Mouse (Mus musculus): Measurements from ENCODE around the gene Dennd2c. TPM values are rescaled to one million over a fixed set of nuclear protein-coding genes. Genes with fewer than 3 reads are reported as not detected.
A peak's percentile ranks its signal among the peaks of the same experiment; 100 is the strongest.

Gene Dennd2c
- polyA plus RNA-seq, 1 experiment from 2014 or later: 5.6 TPM

- H3K27me3 ChIP-seq (ENCODE audit: control insufficient read depth, insufficient read depth, low read length): no peaks in the 10 kb centered on the region
- H3K9ac ChIP-seq (ENCODE audit: low read length): no peak overlapping the region
- ATAC-seq (ENCODE audit: low FRiP score, low TSS enrichment): peak; percentile 77; the same call in 1 of the 2 replicates
- H3K27ac ChIP-seq (replicated peaks): no peak overlapping the region
- TF ChIP-seq CTCF (IDR thresholded peaks at IDR 0.05; ENCODE audit: low read depth) (no peak), EP300 (optimal IDR thresholded peaks at IDR 0.05) (no peak)
- H3K4me3 ChIP-seq (ENCODE audit: low read depth, low read length): no peak overlapping the region
- 34% methylated on average over 3 of the region's 3 CpGs for WGBS
- DNase-seq (ENCODE audit: low spot score): peak; percentile 53
- H3K36me3 ChIP-seq (ENCODE audit: control insufficient read depth, insufficient read depth, low read length): peaks cover 7% of the 10 kb centered on the region; the same call in 1 of the 2 replicates
- H3K4me2 ChIP-seq (replicated peaks; ENCODE audit: low read depth): no peak overlapping the region
- no peaks in the 10 kb centered on the region for H3K9me3 ChIP-seq (ENCODE audit: control insufficient read depth, low read length)
- H3K4me1 ChIP-seq (replicated peaks; ENCODE audit: control insufficient read depth, insufficient read depth): no peaks in the 10 kb centered on the region
These were observed 57.0 kb downstream of the Dennd2c start for GRCm38 (mm10) chr3:103159232-103159900.

GRCm38 (mm10) chr3:103169771-103170170, 67.4 kb downstream of the Dennd2c start:
- Histone ChIP-seq H3K9ac (ENCODE audit: low read length) (no peak overlapping the region), H3K4me3 (ENCODE audit: low read depth, low read length) (no peak overlapping the region), H3K27ac (replicated peaks) (no peak overlapping the region), H3K36me3 (ENCODE audit: control insufficient read depth, insufficient read depth, low read length) (peaks cover 5% of the 10 kb centered on the region), H3K4me2 (replicated peaks; ENCODE audit: low read depth) (no peak overlapping the region), H3K27me3 (ENCODE audit: control insufficient read depth, insufficient read depth, low read length) (no peaks in the 10 kb centered on the region), H3K9me3 (ENCODE audit: control insufficient read depth, low read length) (no peaks in the 10 kb centered on the region), H3K4me1 (replicated peaks; ENCODE audit: control insufficient read depth, insufficient read depth) (peaks cover 5% of the 10 kb centered on the region; the same call in 1 of the 2 replicates)
- ATAC-seq (ENCODE audit: low FRiP score, low TSS enrichment) (no peak), DNase-seq (ENCODE audit: low spot score) (peak; percentile 89)
- WGBS: 18% methylated on average over 4 of the region's 4 CpGs
- TF ChIP-seq CTCF (IDR thresholded peaks at IDR 0.05; ENCODE audit: low read depth) (peak; percentile 87), EP300 (optimal IDR thresholded peaks at IDR 0.05) (no peak)

- peaks cover 5% of the 10 kb centered on the region; the same call in 1 of the 2 replicates for H3K4me1 ChIP-seq (replicated peaks; ENCODE audit: control insufficient read depth, insufficient read depth)
- no peaks in the 10 kb centered on the region for H3K27me3 ChIP-seq (ENCODE audit: control insufficient read depth, insufficient read depth, low read length)
- H3K9me3 ChIP-seq (ENCODE audit: control insufficient read depth, low read length): no peaks in the 10 kb centered on the region
- ATAC-seq (ENCODE audit: low FRiP score, low TSS enrichment) (peak; percentile 93), DNase-seq (ENCODE audit: low spot score) (peak; percentile 98)
- peak within 1 kb of the TSS; percentile 56 for H3K4me2 ChIP-seq (replicated peaks; ENCODE audit: low read depth)
- no peak for TF ChIP-seq EP300 (optimal IDR thresholded peaks at IDR 0.05)
- TF ChIP-seq CTCF (IDR thresholded peaks at IDR 0.05; ENCODE audit: low read depth): peak; percentile 44
- WGBS: under 1% methylated on average over 56 of the region's 56 CpGs
- peaks cover 10% of the 10 kb centered on the region for H3K36me3 ChIP-seq (ENCODE audit: control insufficient read depth, insufficient read depth, low read length)
- H3K27ac ChIP-seq (replicated peaks): peak within 1 kb of the TSS; percentile 88
- peak within 1 kb of the TSS; percentile 88 for H3K9ac ChIP-seq (ENCODE audit: low read length)
- peak within 1 kb of the TSS; percentile 82 for H3K4me3 ChIP-seq (ENCODE audit: low read depth, low read length)
These were observed 69.3 kb downstream of the Dennd2c start, which contains the start of gene Bcas2 for GRCm38 (mm10) chr3:103171505-103172267. Bcas2 (plus strand) TSS chr3:103171655.

- H3K9me3 ChIP-seq (ENCODE audit: control insufficient read depth, low read length): no peaks in the 10 kb centered on the region
- DNase-seq (ENCODE audit: low spot score) (peak; percentile 43), ATAC-seq (ENCODE audit: low FRiP score, low TSS enrichment) (peak; percentile 57)
- WGBS: 11% methylated on average over 5 of the region's 5 CpGs
- peak overlapping the region; percentile 88; the same call in 1 of the 2 replicates for H3K27ac ChIP-seq (replicated peaks)
- H3K4me2 ChIP-seq (replicated peaks; ENCODE audit: low read depth): peak overlapping the region; percentile 56
- H3K4me1 ChIP-seq (replicated peaks; ENCODE audit: control insufficient read depth, insufficient read depth): peaks cover 5% of the 10 kb centered on the region; the same call in 1 of the 2 replicates
- no peaks in the 10 kb centered on the region for H3K27me3 ChIP-seq (ENCODE audit: control insufficient read depth, insufficient read depth, low read length)
- peak overlapping the region; percentile 82 for H3K4me3 ChIP-seq (ENCODE audit: low read depth, low read length)
- TF ChIP-seq EP300 (optimal IDR thresholded peaks at IDR 0.05) (no peak), CTCF (IDR thresholded peaks at IDR 0.05; ENCODE audit: low read depth) (no peak)
- H3K9ac ChIP-seq (ENCODE audit: low read length): peak overlapping the region; percentile 88
- peaks cover 14% of the 10 kb centered on the region for H3K36me3 ChIP-seq (ENCODE audit: control insufficient read depth, insufficient read depth, low read length)
These were observed 70.2 kb downstream of the Dennd2c start for GRCm38 (mm10) chr3:103172615-103173014.

- no peak for ATAC-seq (ENCODE audit: low FRiP score, low TSS enrichment)
- Histone ChIP-seq H3K27me3 (ENCODE audit: control insufficient read depth, insufficient read depth, low read length) (no peaks in the 10 kb centered on the region), H3K4me1 (replicated peaks; ENCODE audit: control insufficient read depth, insufficient read depth) (peaks cover 5% of the 10 kb centered on the region; the same call in 1 of the 2 replicates), H3K9ac (ENCODE audit: low read length) (no peak overlapping the region), H3K4me3 (ENCODE audit: low read depth, low read length) (no peak overlapping the region), H3K9me3 (ENCODE audit: control insufficient read depth, low read length) (no peaks in the 10 kb centered on the region), H3K36me3 (ENCODE audit: control insufficient read depth, insufficient read depth, low read length) (peaks cover 19% of the 10 kb centered on the region), H3K4me2 (replicated peaks; ENCODE audit: low read depth) (no peak overlapping the region), H3K27ac (replicated peaks) (no peak overlapping the region)
- no peak for TF ChIP-seq EP300 (optimal IDR thresholded peaks at IDR 0.05)
- TF ChIP-seq CTCF (IDR thresholded peaks at IDR 0.05; ENCODE audit: low read depth): no peak
- 86% methylated on average over 4 of the region's 4 CpGs for WGBS
- no peak for DNase-seq (ENCODE audit: low spot score)
These were observed 74.3 kb downstream of the Dennd2c start for GRCm38 (mm10) chr3:103176740-103177139.

All from stomach, postnatal 0 days (tissue).